8 mouse cellular contexts compared by ENCODE assay signal in genomic region chr15:99817343-99818235, GRCm38 (mm10). TPM values are rescaled to one million over a fixed set of nuclear protein-coding genes. Genes with fewer than 3 reads are reported as not detected.
DNase-seq lines count a peak whose midpoint lies in the region; ATAC-seq and TF ChIP-seq lines count a peak whose summit lies in the region.

No protein-coding gene starts in this region.

- H3K9ac ChIP-seq in heart, embryonic 15.5 days: no peak overlapping the region; the same call in 1 of the 2 replicates
- no peak overlapping the region for H3K9ac ChIP-seq in forebrain, postnatal 0 days

- peaks cover 6% of the 10 kb centered on the region for H3K4me1 ChIP-seq in heart, embryonic 15.5 days (replicated peaks)
- H3K4me1 ChIP-seq in forebrain, postnatal 0 days (ENCODE audit: insufficient read depth): peaks cover 18% of the 10 kb centered on the region; the same call in 1 of the 2 replicates
- peaks cover 40% of the 10 kb centered on the region for H3K4me1 ChIP-seq in midbrain, embryonic 10.5 days

- no peaks in the 10 kb centered on the region for H3K9me3 ChIP-seq in heart, embryonic 15.5 days (replicated peaks)
- no peaks in the 10 kb centered on the region for H3K9me3 ChIP-seq in forebrain, postnatal 0 days (ENCODE audit: low read length)
- 0 out of 2 replicates have a peak, but pooled peaks cover 3% of the 10 kb centered on the region for H3K9me3 ChIP-seq in midbrain, embryonic 10.5 days (replicated peaks)

- no peak for ATAC-seq in heart, embryonic 15.5 days (replicated peaks; ENCODE audit: insufficient number of reproducible peaks, insufficient read depth, low FRiP score, low read depth)
- 0 out of 2 replicates have a peak, but pooled peaks have one; percentile 34 for ATAC-seq in forebrain, postnatal 0 days
- no peak for ATAC-seq in CD4-positive, CD25-positive, alpha-beta regulatory T cell, adult 4 months

- no peaks in the 10 kb centered on the region for H3K27me3 ChIP-seq in heart, embryonic 15.5 days
- no peaks in the 10 kb centered on the region for H3K27me3 ChIP-seq in forebrain, postnatal 0 days (ENCODE audit: insufficient read depth, low read length)
- H3K27me3 ChIP-seq in midbrain, embryonic 10.5 days (ENCODE audit: low read depth, poor library complexity, severe bottlenecking): no peaks in the 10 kb centered on the region

- peak overlapping the region; percentile 54 for H3K4me3 ChIP-seq in heart, embryonic 15.5 days
- H3K4me3 ChIP-seq in forebrain, postnatal 0 days (ENCODE audit: low read depth, low read length): no peak overlapping the region; the same call in 1 of the 2 replicates
- H3K4me3 ChIP-seq in midbrain, embryonic 10.5 days: peak overlapping the region; percentile 34

- 32% methylated on average over 8 of the region's 8 CpGs for WGBS in heart, embryonic 15.5 days
- 30% methylated on average over 8 of the region's 8 CpGs for WGBS in forebrain, postnatal 0 days
- 37% methylated on average over 8 of the region's 8 CpGs for WGBS in midbrain, embryonic 10.5 days

- H3K4me2 ChIP-seq in heart, embryonic 15.5 days: peak overlapping the region; percentile 62
- peak overlapping the region; percentile 41 for H3K4me2 ChIP-seq in forebrain, postnatal 0 days (ENCODE audit: low read depth)

- no peak for TF ChIP-seq CTCF in forebrain, postnatal 0 days (IDR thresholded peaks at IDR 0.05; ENCODE audit: low read depth)

- DNase-seq in heart, adult 8-10 months (ENCODE audit: low spot score): no peak
- peak; percentile 63 for DNase-seq in NIH3T3 (ENCODE audit: low read depth)
- peak; percentile 18 for DNase-seq in forebrain, postnatal 0 days
- no peak for DNase-seq in midbrain, embryonic 10.5 days (ENCODE audit: low spot score)
- no peak for DNase-seq in layer of hippocampus, postnatal 36 days
- no peak for DNase-seq in adrenal gland, postnatal 10 days

- H3K36me3 ChIP-seq in heart, embryonic 15.5 days: peaks cover 4% of the 10 kb centered on the region; the same call in 1 of the 2 replicates
- no peaks in the 10 kb centered on the region for H3K36me3 ChIP-seq in forebrain, postnatal 0 days (ENCODE audit: insufficient read depth)
- H3K36me3 ChIP-seq in midbrain, embryonic 10.5 days: 0 out of 2 replicates have a peak, but pooled peaks cover 7% of the 10 kb centered on the region

- H3K27ac ChIP-seq in heart, embryonic 15.5 days: peak overlapping the region; percentile 90
- H3K27ac ChIP-seq in forebrain, postnatal 0 days (ENCODE audit: low read depth, low read length): peak overlapping the region; percentile 67
- H3K27ac ChIP-seq in midbrain, embryonic 10.5 days (replicated peaks): peak overlapping the region; percentile 78

RNA-seq across cellular contexts. Expression of gene Cers5, which starts 44.9 kb away (rescaled TPM):
- 47.6 and 51.1 TPM in 2 replicates for polyA plus RNA-seq in heart, embryonic 15.5 days (2015; fragmentation: Nextera tagmentation; extraction: Ambion mirVana)
- 10 to 100 TPM; 17.8 to 23.6 (median 18.1) TPM for total RNA-seq in heart, adult 8-10 months (2022)
- 95.7 and 99.2 TPM in 2 replicates for total RNA-seq in forebrain, postnatal 0 days (2014; rRNA removed)
- 69.5 and 76.8 TPM in 2 replicates for polyA plus RNA-seq in forebrain, postnatal 0 days (2015; fragmentation: Nextera tagmentation; extraction: Ambion mirVana)
- polyA plus RNA-seq in midbrain, embryonic 10.5 days (2016; fragmentation: Nextera tagmentation; extraction: Ambion mirVana): 58.4 and 63.5 TPM in 2 replicates
- 10 to 100 TPM; 29.6 to 30.2 TPM for total RNA-seq in layer of hippocampus, postnatal 36 days (2021)
- 10 to 100 TPM; 35.9 to 41.6 TPM for total RNA-seq in adrenal gland, postnatal 10 days (2021)
- polyA plus RNA-seq in CD4-positive, CD25-positive, alpha-beta regulatory T cell, adult 4 months (2017; shearing (Covaris generic)): 10 to 100 TPM; 54.4 to 64.6 TPM

RNA-seq across cellular contexts. Expression of gene Lima1, which starts 57.7 kb away (rescaled TPM):
- polyA plus RNA-seq in heart, embryonic 15.5 days (2015; fragmentation: Nextera tagmentation; extraction: Ambion mirVana): 17.9 and 23.9 TPM in 2 replicates
- total RNA-seq in heart, adult 8-10 months (2022): 10 to 100 TPM; 17.6 to 21.7 (median 20.4) TPM
- total RNA-seq in forebrain, postnatal 0 days (2014; rRNA removed): 9.7 and 12.5 TPM in 2 replicates
- 8.5 and 11.8 TPM in 2 replicates for polyA plus RNA-seq in forebrain, postnatal 0 days (2015; fragmentation: Nextera tagmentation; extraction: Ambion mirVana)
- 23.4 and 23.5 TPM in 2 replicates for polyA plus RNA-seq in midbrain, embryonic 10.5 days (2016; fragmentation: Nextera tagmentation; extraction: Ambion mirVana)
- total RNA-seq in layer of hippocampus, postnatal 36 days (2021): 10 to 100 TPM; 11.6 to 12.4 TPM
- total RNA-seq in adrenal gland, postnatal 10 days (2021): 10 to 100 TPM; 37.7 to 39.7 TPM
- 1 to 10 TPM; 3.0 to 3.6 TPM for polyA plus RNA-seq in CD4-positive, CD25-positive, alpha-beta regulatory T cell, adult 4 months (2017; shearing (Covaris generic))

Comparison
In these comparisons a context has a peak if more than half of its experiments do, and no peak if none do; other contexts are left out.
1. DNase-seq: peak in NIH3T3 (single experiment) and forebrain, postnatal 0 days (single experiment); none in heart, adult 8-10 months (single experiment), midbrain, embryonic 10.5 days (single experiment), layer of hippocampus, postnatal 36 days (0 of 2) and adrenal gland, postnatal 10 days (single experiment).
2. Peak in every context shown above with its lines, with median percentiles within 50 percentile points of each other: H3K27ac ChIP-seq.